Mouse (Mus musculus) MEL (cell line): ENCODE results near the gene Tnpo1. TPM values are rescaled to one million over a fixed set of nuclear protein-coding genes. Genes with fewer than 3 reads are reported as not detected.

Experiments
- BHLHE40 ChIP-seq: IDR thresholded peaks from 2 replicates; pipeline ENCODE4 v1.6.1; 2012; ENCODE audit warnings: low read depth, mild to moderate bottlenecking, inconsistent platforms, low read length, improper control_type of control experiment, borderline replicate concordance
- CHD1 ChIP-seq: IDR thresholded peaks from 2 replicates; pipeline ENCODE4 v1.6.1; 2012; ENCODE audit warnings: low read depth, mild to moderate bottlenecking, inconsistent platforms, low read length, improper control_type of control experiment
- CHD2 ChIP-seq: IDR thresholded peaks from 2 replicates; pipeline ENCODE4 v1.6.1; 2011; ENCODE audit warnings: low read length, improper control_type of control experiment
- CTCF ChIP-seq, 3 experiments: IDR thresholded peaks in 2 of 3; conservative IDR thresholded peaks in 1 of 3; 2 replicates each; pipeline ENCODE4 v1.5.1; 2011 to 2012; ENCODE audit warnings: low read length in 3 of 3, low read depth in 2 of 3, mild to moderate bottlenecking in 2 of 3, improper control_type of control experiment in 1 of 3, inconsistent platforms in 1 of 3, mixed read lengths in 1 of 3, moderate library complexity in 1 of 3; ENCODE audit not compliant: control insufficient read depth in 1 of 3, insufficient read depth in 1 of 3, poor library complexity in 1 of 3, severe bottlenecking in 1 of 3
- ELF1 ChIP-seq: IDR thresholded peaks from 2 replicates; pipeline ENCODE4 v1.6.1; 2014; ENCODE audit warnings: low read depth, mild to moderate bottlenecking, inconsistent platforms, low read length, improper control_type of control experiment, moderate library complexity
- EP300 ChIP-seq, 2 experiments: IDR thresholded peaks; 2 replicates each; pipeline ENCODE4 v1.6.1; 2011; ENCODE audit warnings: improper control_type of control experiment in 2 of 2, low read length in 2 of 2, low read depth in 1 of 2, mild to moderate bottlenecking in 1 of 2
- ETS1 ChIP-seq: IDR thresholded peaks from 2 replicates; pipeline ENCODE4 v1.6.1; 2012; ENCODE audit warnings: low read depth, mild to moderate bottlenecking, inconsistent platforms, low read length, improper control_type of control experiment, moderate library complexity
- GABPA ChIP-seq: IDR thresholded peaks from 2 replicates; pipeline ENCODE4 v1.6.1; 2012; ENCODE audit warnings: low read depth, mild to moderate bottlenecking, inconsistent platforms, low read length, improper control_type of control experiment, moderate library complexity
- HCFC1 ChIP-seq: IDR thresholded peaks from 2 replicates; pipeline ENCODE4 v1.6.1; 2012; ENCODE audit warnings: low read depth, mild to moderate bottlenecking, inconsistent platforms, low read length, improper control_type of control experiment, moderate library complexity
- JUND ChIP-seq: IDR thresholded peaks from 2 replicates; pipeline ENCODE4 v1.6.1; 2011; ENCODE audit warnings: low read depth, mild to moderate bottlenecking, improper control_type of control experiment, low read length
- KAT2A ChIP-seq: conservative IDR thresholded peaks from 2 replicates; pipeline ENCODE4 v1.6.1; 2012; ENCODE audit warnings: low read depth, low read length, improper control_type of control experiment, inconsistent platforms
- MAFK ChIP-seq: IDR thresholded peaks from 2 replicates; pipeline ENCODE4 v1.6.1; 2011; ENCODE audit warnings: low read depth, mild to moderate bottlenecking, low read length, improper control_type of control experiment, borderline replicate concordance
- MAZ ChIP-seq: IDR thresholded peaks from 2 replicates; pipeline ENCODE4 v1.6.1; 2012; ENCODE audit warnings: low read depth, mild to moderate bottlenecking, inconsistent platforms, low read length, improper control_type of control experiment
- MXI1 ChIP-seq: IDR thresholded peaks from 2 replicates; pipeline ENCODE4 v1.6.1; 2011; ENCODE audit warnings: mild to moderate bottlenecking, low read depth, low read length, improper control_type of control experiment
- POLR2A ChIP-seq, 2 experiments: IDR thresholded peaks; 2 replicates each; pipeline ENCODE4 v1.6.1; 2011 to 2012; ENCODE audit warnings: low read length in 2 of 2, mild to moderate bottlenecking in 2 of 2, control low read depth in 1 of 2, improper control_type of control experiment in 1 of 2, low read depth in 1 of 2, moderate library complexity in 1 of 2; ENCODE audit not compliant: control insufficient read depth in 1 of 2, insufficient read depth in 1 of 2, poor library complexity in 1 of 2
- POLR2AphosphoS2 ChIP-seq: IDR thresholded peaks from 2 replicates; pipeline ENCODE4 v1.6.1; 2011; ENCODE audit warnings: low read length, improper control_type of control experiment
- SIN3A ChIP-seq: IDR thresholded peaks from 2 replicates; pipeline ENCODE4 v1.6.1; 2012; ENCODE audit warnings: low read length, improper control_type of control experiment, inconsistent platforms
- SMC3 ChIP-seq: IDR thresholded peaks from 2 replicates; pipeline ENCODE4 v1.6.1; 2011; ENCODE audit warnings: low read depth, low read length, improper control_type of control experiment
- TAL1 ChIP-seq: IDR thresholded peaks from 2 replicates; pipeline ENCODE4 v1.6.1; 2012; ENCODE audit warnings: mild to moderate bottlenecking, inconsistent platforms, low read length, moderate library complexity, mixed read lengths
- TCF12 ChIP-seq: IDR thresholded peaks from 2 replicates; pipeline ENCODE4 v1.6.1; 2014; ENCODE audit warnings: low read depth, mild to moderate bottlenecking, inconsistent platforms, low read length, improper control_type of control experiment, moderate library complexity
- UBTF ChIP-seq: IDR thresholded peaks from 2 replicates; pipeline ENCODE4 v1.6.1; 2012; ENCODE audit warnings: low read depth, mild to moderate bottlenecking, inconsistent platforms, low read length, improper control_type of control experiment, moderate library complexity, borderline replicate concordance; ENCODE audit not compliant: insufficient read depth
- USF1 ChIP-seq: IDR thresholded peaks from 2 replicates; pipeline ENCODE4 v1.6.1; 2014; ENCODE audit warnings: low read depth, mild to moderate bottlenecking, inconsistent platforms, low read length, improper control_type of control experiment, moderate library complexity
- ZC3H11A ChIP-seq: IDR thresholded peaks from 2 replicates; pipeline ENCODE4 v1.6.1; 2012; ENCODE audit warnings: low read depth, mild to moderate bottlenecking, inconsistent platforms, low read length, improper control_type of control experiment
- ZMIZ1 ChIP-seq: IDR thresholded peaks from 2 replicates; pipeline ENCODE4 v1.6.1; 2012; ENCODE audit warnings: low read depth, mild to moderate bottlenecking, inconsistent platforms, low read length, improper control_type of control experiment, moderate library complexity
- ZNF384 ChIP-seq: IDR thresholded peaks from 2 replicates; pipeline ENCODE4 v1.6.1; 2012; ENCODE audit warnings: low read depth, mild to moderate bottlenecking, inconsistent platforms, low read length, improper control_type of control experiment
- polyA plus RNA-seq, 2 experiments: library from polyadenylated mRNA; stranded (reverse) in 1 of 2; unstranded in 1 of 2; fragments of >175 nt in 1 of 2; fragments of >200 nt in 1 of 2; gene quantifications; 2 replicates each; pipeline versions ENCODE4 v1.2.1 to v1.2.4; 2012; ENCODE audit warnings: low replicate concordance in 2 of 2, low read depth in 1 of 2; ENCODE audit not compliant: insufficient read length in 2 of 2, insufficient read depth in 1 of 2, missing spikeins in 1 of 2
- total RNA-seq: library from RNA; depleted of rRNA; stranded (reverse); fragments of 300-350 nt; gene quantifications from 2 replicates; pipeline ENCODE4 v1.2.3, GENCODE M21; 2012

The Tnpo1 gene
- total and polyA plus RNA-seq, 3 experiments, result 48.0 to 123 (median 89.6) TPM

- no peak for TF ChIP-seq POLR2AphosphoS2
- no peak; the same call in 1 of the 2 replicates for TF ChIP-seq ELF1
- TF ChIP-seq ZMIZ1, result peak; percentile 67; the same call in 1 of the 2 replicates
- no peak for TF ChIP-seq KAT2A
- TF ChIP-seq JUND, result no peak
- TF ChIP-seq SIN3A, result no peak; the same call in none of the 2 replicates
- peak; percentile 39 for TF ChIP-seq TCF12
- no peak for TF ChIP-seq CHD2
- TF ChIP-seq ZC3H11A, result peak; percentile 15; the same call in 1 of the 2 replicates
- peak in 2 of 3 experiments; percentile 81 to 86; a peak in 5 of 6 replicates for TF ChIP-seq CTCF (IDR thresholded peaks at IDR 0.05 in 2 of 3, conservative IDR thresholded peaks at IDR 0.05 in 1 of 3; ENCODE audit: control insufficient read depth in 1 of 3, insufficient read depth in 1 of 3, low read depth in 2 of 3, low read length in 3 of 3, poor library complexity in 1 of 3, severe bottlenecking in 1 of 3)
- no peak for TF ChIP-seq BHLHE40
- peak; percentile 45; the same call in 1 of the 2 replicates for TF ChIP-seq HCFC1
- TF ChIP-seq USF1, result peak; percentile 45
- TF ChIP-seq MAFK, result no peak
- TF ChIP-seq EP300 (IDR thresholded peaks at IDR 0.05; ENCODE audit: low read depth in 1 of 2, low read length in 2 of 2), result no peak
- 0 out of 2 replicates have a peak, but pooled peaks have one; percentile 64 for TF ChIP-seq MAZ
- 0 out of 2 replicates have a peak, but pooled peaks have one; percentile 24 for TF ChIP-seq MXI1
- no peak for TF ChIP-seq TAL1
- 0 out of 2 replicates have a peak, but pooled peaks have one; percentile 34 for TF ChIP-seq UBTF
- TF ChIP-seq GABPA, result no peak
- peak; percentile 49 for TF ChIP-seq SMC3
- TF ChIP-seq ETS1, result peak; percentile 9; the same call in 1 of the 2 replicates
- TF ChIP-seq POLR2A (IDR thresholded peaks at IDR 0.05; ENCODE audit: control insufficient read depth in 1 of 2, insufficient read depth in 1 of 2, low read depth in 1 of 2, low read length in 2 of 2, poor library complexity in 1 of 2), result peak; percentile 66 to 70; a peak in 3 of 4 replicates
- TF ChIP-seq ZNF384, result no peak
- TF ChIP-seq CHD1, result no peak
Measured at GRCm38 (mm10) chr13:98815147-98815785, 110.9 kb downstream of the Tnpo1 start, which contains the start of gene Fcho2 (continued).
